Mouse (Mus musculus) CD4-positive, CD25-positive, alpha-beta regulatory T cell, adult 4 months (primary cell): ENCODE measurements at regions not wholly inside any gene's neighbourhood (a gene's known extent, or its start where the extent isn't known, plus 50 kb on each side); places are given as distances from the start of the nearest gene placed in this dataset.
"Not testable (repeated sequence)": the region's sequence is repeated elsewhere in the genome, so short reads cannot be mapped to it uniquely, and the experiment has no call there.

Source experiments
- ATAC-seq: one replicate; pipeline ENCODE4 v1.8.0; 2017

- ATAC-seq: not testable (repeated sequence)
Observed at GRCm38 (mm10) chr17:13654606-13655005, 105.7 kb upstream of the Afdn start.

- ATAC-seq: no peak
Observed at GRCm38 (mm10) chr17:13656065-13656464, 104.3 kb upstream of the Afdn start.

- no peak for ATAC-seq
Observed at GRCm38 (mm10) chr17:13656485-13657181, 103.7 kb upstream of the Afdn start.

GRCm38 (mm10) chr17:13657182-13657562, 103.2 kb upstream of the Afdn start:
- ATAC-seq: no peak

- ATAC-seq: no peak
Observed at GRCm38 (mm10) chr17:13657656-13658292, 102.6 kb upstream of the Afdn start.

GRCm38 (mm10) chr17:13658321-13658978, 101.9 kb upstream of the Afdn start:
- no peak for ATAC-seq

GRCm38 (mm10) chr17:13659103-13659502, 101.2 kb upstream of the Afdn start:
- peak; percentile 84 for ATAC-seq

- ATAC-seq: no peak
Observed at GRCm38 (mm10) chr17:13659943-13660342, 100.4 kb upstream of the Afdn start.

GRCm38 (mm10) chr17:13661023-13661422, 99.3 kb upstream of the Afdn start:
- no peak for ATAC-seq

GRCm38 (mm10) chr17:13662152-13662551, 98.2 kb upstream of the Afdn start:
- ATAC-seq: no peak
